Mouse (Mus musculus) inflammation-experienced regulatory T-cells, adult 16 weeks (primary cell): ENCODE data around the gene Cct2. TPM values are rescaled to one million over a fixed set of nuclear protein-coding genes. Genes with fewer than 3 reads are reported as not detected.

Experiments used
- polyA plus RNA-seq: library from polyadenylated mRNA; unstranded; fragments of 100-300 nt; shearing (Covaris generic); gene quantifications from one replicate; pipeline ENCODE4 v1.2.1, GENCODE M21; 2017

Cct2 gene
- 192 TPM for polyA plus RNA-seq

DNA sequence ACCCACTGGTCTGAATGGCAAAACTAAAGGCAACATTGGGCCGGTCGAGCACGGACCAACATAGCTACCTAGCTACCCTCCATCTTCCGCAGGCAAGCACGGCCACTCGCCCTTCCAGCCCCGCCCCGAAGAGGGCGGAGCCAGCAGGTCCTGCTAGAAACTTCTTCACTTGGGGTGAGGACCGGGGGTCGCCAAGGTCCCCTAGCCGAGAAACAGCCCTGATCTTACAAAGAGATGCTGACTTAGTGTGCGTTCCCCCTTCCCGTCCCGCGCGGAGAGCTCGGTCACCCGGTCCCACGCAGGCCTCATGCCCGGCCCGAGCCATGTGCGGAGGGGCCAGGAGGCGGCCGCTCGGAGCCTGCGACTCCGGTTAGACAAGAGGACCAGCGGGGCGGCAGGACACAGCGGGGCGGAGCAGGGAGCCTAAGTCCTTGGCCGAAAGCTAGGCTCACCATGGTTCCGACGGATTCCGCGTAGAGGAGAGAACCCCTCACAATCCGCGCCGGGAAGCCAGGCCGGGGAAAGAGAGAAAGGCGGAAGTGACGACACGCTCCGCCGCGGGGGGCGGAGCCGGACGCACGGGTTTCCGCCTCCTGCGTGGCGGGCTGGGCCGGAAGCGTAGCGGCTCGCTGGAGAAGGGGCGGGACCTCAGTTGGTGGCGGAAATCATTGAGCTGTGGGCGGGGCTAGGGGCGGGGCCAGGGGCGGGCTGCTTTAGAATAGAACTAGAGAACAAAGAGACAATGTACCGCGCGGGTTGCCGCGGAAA, at the start of gene Cct2:
Cct2 (minus strand) TSS at position 561 of the 768 bp plus-strand sequence.

GRCm38 (mm10) chr10:117045175-117046056, 18.2 kb downstream of the Cct2 start, which contains the start of gene Lrrc10:
TSS of gene Lrrc10 (plus strand) at chr10:117045341.

Other genes starting within 250 kb of the Cct2 start
- not detected for gene Myrfl, start 166.9 kb downstream of the Cct2 start, polyA plus RNA-seq
- 20.2 TPM for gene Rab3ip, start 113.0 kb downstream of the Cct2 start, polyA plus RNA-seq
- gene Gm10271, start 91.2 kb downstream of the Cct2 start, polyA plus RNA-seq, result not detected
- gene Best3, start 77.5 kb downstream of the Cct2 start, polyA plus RNA-seq, result not detected
- gene Lrrc10, start 18.5 kb downstream of the Cct2 start, polyA plus RNA-seq, result not detected
- 33.4 TPM for gene Frs2, start 84.7 kb upstream of the Cct2 start, polyA plus RNA-seq
- 53.9 TPM for gene Yeats4, start 160.7 kb upstream of the Cct2 start, polyA plus RNA-seq
- gene 9530003J23Rik, start 174.9 kb upstream of the Cct2 start, polyA plus RNA-seq, result 0.26 TPM
- gene Lyz2, start 218.5 kb upstream of the Cct2 start, polyA plus RNA-seq, result 18.1 TPM
- not detected for gene Lyz1, start 229.1 kb upstream of the Cct2 start, polyA plus RNA-seq